Mouse (Mus musculus): ENCODE measurements at regions not wholly inside any gene's neighbourhood (a gene's known extent, or its start where the extent isn't known, plus 50 kb on each side); places are given as distances from the start of the nearest gene placed in this dataset.

GRCm38 (mm10) chr15:27129697-27130096 lies 234.3 kb upstream of the Fbxl7 start:
- no peak for DNase-seq (ENCODE audit: extremely low spot score, low spot score)

DNA sequence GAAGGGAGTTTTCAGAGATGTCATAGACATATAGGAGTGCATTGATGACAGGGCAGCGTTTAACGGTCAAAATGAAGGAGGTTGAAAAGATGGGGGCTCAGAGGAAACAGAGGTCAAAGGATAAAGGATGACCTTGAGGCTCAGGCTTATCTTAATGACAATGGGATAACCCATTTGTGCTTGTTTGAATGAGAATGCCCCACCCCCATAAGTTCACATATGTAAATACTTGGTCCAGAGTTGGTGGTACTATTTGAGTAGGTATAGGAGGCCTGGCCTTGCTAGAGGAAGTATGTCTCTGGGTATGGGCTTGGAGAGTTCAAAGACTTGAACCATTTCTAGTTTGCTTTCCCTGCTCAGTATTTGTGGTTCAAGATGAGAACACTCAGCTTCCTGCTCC lies 237.4 kb upstream of the Fbxl7 start:
- no peak for DNase-seq (ENCODE audit: extremely low spot score, low spot score)

- DNase-seq (ENCODE audit: extremely low spot score, low spot score) = no peak
Observed at GRCm38 (mm10) chr15:27137580-27137979, 242.2 kb upstream of the Fbxl7 start.

GRCm38 (mm10) chr15:27145860-27146259 lies 250.5 kb upstream of the Fbxl7 start:
- no peak for DNase-seq (ENCODE audit: extremely low spot score, low spot score)

DNA sequence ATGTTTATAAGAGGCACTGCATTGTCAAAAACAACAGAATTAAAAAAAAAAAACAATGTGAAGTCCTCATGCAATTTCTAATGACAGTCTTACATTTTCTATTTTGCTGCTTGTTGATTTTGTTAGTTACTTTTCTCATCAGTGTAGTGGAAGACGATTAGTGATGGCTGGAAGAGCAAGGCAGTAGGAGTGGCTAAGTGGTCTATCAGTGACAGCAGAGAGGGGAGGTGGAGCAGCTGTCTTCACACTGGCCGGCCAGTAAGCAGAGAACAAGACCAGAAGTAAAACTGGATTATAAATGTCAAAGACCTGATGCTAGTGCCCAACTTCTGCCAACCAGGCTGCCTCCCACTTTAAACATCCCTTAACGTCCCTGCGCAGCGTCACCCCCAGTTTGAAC lies 265.6 kb upstream of the Fbxl7 start:
- no peak for DNase-seq (ENCODE audit: extremely low spot score, low spot score)

- no peak for DNase-seq (ENCODE audit: extremely low spot score, low spot score)
Observed at GRCm38 (mm10) chr15:27167484-27167883, 272.1 kb upstream of the Fbxl7 start.

DNA sequence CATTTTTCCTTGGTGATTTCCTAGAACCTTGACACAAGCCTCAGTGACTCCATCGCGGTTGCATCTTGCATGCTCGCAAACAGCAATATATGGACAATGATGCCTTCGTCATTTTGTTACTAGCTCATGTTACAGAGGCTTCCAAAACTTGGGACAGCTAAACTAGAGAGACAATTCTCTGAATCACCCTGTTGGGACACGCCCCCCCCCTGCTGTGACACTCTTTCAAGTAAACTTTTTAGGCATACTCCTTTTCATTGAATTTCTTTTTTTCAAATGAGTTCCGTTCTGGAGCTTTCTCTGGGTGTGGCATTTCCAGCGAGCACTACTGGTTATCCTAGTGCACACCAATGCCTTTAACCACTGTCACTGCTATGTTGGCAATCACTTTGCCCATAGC lies 274.5 kb upstream of the Fbxl7 start:
- DNase-seq (ENCODE audit: extremely low spot score, low spot score) = no peak

GRCm38 (mm10) chr15:27173506-27173905 lies 278.1 kb upstream of the Fbxl7 start:
- DNase-seq (ENCODE audit: extremely low spot score, low spot score) = no peak

- no peak for DNase-seq (ENCODE audit: extremely low spot score, low spot score)
Observed at GRCm38 (mm10) chr15:27178084-27178935, 282.9 kb upstream of the Fbxl7 start.

GRCm38 (mm10) chr15:27189699-27190098 lies 276.8 kb upstream of the Ank start:
- peak; percentile 48 for DNase-seq (ENCODE audit: extremely low spot score, low spot score)

GRCm38 (mm10) chr15:27201513-27201912 lies 265.0 kb upstream of the Ank start:
- DNase-seq (ENCODE audit: extremely low spot score, low spot score) = no peak

GRCm38 (mm10) chr15:27204888-27205287 lies 261.6 kb upstream of the Ank start:
- DNase-seq (ENCODE audit: extremely low spot score, low spot score) = no peak

DNA sequence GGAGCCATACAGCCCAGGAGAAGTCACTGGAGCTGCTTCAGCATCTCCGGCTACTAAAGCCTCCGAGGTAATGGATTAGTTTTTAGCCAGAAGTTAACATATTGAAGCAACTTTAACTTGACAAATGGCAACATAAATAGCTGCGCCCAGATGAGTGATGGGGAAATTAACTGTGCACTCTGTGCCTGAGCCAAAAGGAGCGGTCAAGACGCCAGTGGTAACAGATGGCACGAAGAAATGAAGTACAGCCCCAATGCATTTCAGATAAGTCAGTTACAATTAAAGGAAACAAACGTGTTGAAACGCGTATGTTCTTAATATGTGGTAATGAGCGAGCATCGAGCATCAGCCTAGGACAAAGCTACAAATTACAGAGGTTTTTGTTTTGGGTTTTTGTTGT lies 259.0 kb upstream of the Ank start:
- no peak for DNase-seq (ENCODE audit: extremely low spot score, low spot score)

- no peak for DNase-seq (ENCODE audit: extremely low spot score, low spot score)
Observed at GRCm38 (mm10) chr15:27216387-27216786, 250.1 kb upstream of the Ank start.

- no peak for DNase-seq (ENCODE audit: extremely low spot score, low spot score)
Observed at GRCm38 (mm10) chr15:27219126-27219738, 247.2 kb upstream of the Ank start.

DNA sequence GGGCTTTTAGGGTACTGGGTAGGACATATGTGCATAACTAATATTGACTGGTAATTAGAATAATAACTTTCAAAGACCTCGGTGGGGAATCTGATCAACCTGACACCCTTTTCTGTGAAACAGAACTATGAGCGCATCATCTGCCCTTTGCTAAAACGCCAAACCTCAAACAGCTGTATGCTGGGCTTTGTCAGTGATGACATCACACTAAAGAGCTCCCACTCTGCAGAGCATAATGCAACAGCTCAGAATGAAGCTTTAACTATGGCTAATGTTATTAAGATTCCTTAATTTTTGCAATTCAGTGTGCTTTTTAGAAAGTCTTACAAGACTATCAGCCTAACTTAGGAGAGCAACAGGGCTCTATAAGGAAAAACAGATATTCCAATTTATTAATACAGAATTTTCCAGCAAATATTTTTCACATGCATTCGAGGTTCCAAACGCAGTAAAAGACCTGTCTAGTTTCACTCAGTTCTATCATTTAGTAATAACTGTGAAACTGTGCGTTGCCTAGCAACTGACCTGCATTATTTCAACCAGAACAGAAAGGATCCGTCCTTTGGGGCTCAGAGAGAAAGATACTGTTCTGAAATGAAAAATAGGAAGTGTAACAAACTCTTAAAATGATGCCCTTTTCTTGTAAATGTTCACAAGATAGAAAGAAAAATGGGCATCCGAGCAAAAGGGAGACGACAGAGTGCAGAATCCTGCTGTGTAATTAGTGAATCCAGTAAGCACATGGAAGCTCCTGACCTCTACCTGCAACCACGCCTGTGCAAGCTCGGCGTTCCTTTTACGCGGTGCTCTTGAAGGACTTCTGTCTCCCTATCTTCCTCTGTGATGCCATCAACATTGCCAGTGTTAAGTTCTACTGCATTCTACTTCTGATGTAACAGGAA lies 242.6 kb upstream of the Ank start:
- DNase-seq (ENCODE audit: extremely low spot score, low spot score) = no peak

GRCm38 (mm10) chr15:27224512-27224850 lies 242.0 kb upstream of the Ank start:
- no peak for DNase-seq (ENCODE audit: extremely low spot score, low spot score)

DNA sequence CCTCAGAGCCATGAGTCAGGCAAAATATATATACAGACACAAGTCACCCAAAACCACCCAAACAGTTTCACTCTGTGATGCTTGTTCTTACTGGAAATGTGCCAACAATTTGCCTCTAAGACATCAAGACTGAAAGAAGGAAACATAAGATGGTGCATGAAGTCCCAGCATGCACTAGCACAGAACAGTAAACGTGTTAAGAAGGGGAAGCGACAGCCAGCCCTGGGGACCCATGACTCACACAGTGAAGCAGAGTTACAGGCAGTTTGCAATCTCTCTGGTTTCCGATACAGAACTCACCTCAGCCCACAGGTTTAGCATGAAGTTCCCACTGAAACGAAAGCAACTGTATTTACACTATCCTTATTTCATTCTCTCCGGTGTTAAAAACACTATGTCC lies 233.7 kb upstream of the Ank start:
- no peak for DNase-seq (ENCODE audit: extremely low spot score, low spot score)

DNA sequence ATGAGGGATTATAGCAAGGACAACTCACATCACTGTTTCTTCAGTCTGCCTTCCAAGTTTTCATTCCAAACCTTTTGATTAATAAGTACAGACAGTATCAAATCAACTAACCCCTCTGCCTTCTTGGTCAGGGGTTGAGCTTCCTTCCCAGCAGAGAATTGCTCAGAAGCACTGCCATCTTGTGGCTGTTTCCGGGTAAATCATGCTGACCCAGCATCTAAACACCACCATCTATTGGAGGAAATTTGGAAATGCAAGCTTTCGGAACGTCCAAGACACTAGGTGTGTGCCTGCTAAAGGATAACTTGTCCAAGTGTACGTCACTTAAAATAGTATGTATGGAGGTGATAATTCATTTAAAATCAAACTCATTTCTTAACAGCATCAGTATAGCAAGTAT lies 231.7 kb upstream of the Ank start:
- DNase-seq (ENCODE audit: extremely low spot score, low spot score) = peak; percentile 62

DNA sequence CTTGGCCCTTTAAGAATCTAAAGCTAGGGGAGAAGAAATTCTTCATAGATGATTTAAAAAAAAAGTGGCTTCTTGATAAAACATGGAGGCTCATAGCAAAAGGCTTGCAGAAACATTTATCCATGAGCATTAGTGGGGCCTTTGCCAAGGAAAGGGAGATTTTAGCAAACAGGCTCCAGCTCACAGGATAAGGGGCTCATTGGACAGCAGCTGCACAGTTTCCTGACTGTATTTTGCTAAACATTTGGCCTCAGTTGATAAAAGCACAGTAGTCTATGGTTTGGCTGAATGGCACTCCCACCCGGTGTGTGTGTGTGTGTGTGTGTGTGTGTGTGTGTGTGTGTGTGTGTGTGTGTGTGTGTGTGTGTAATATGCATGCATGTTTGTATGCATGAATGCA lies 228.2 kb upstream of the Ank start:
- DNase-seq (ENCODE audit: extremely low spot score, low spot score) = no peak

- DNase-seq (ENCODE audit: extremely low spot score, low spot score) = no peak
Observed at GRCm38 (mm10) chr15:27246302-27246701, 220.2 kb upstream of the Ank start.
